Mouse (Mus musculus): ENCODE measurements around the gene Agap1.

Gene Agap1

GRCm38 (mm10) chr1:89709824-89710223 lies 255.2 kb downstream of the Agap1 start:
- DNase-seq (ENCODE audit: low spot score in 2 of 2), result no peak

GRCm38 (mm10) chr1:89713681-89714080 lies 259.1 kb downstream of the Agap1 start:
- no peak for DNase-seq (ENCODE audit: low spot score in 2 of 2)

- DNase-seq (ENCODE audit: low spot score in 2 of 2), result no peak
These were observed 259.8 kb downstream of the Agap1 start for GRCm38 (mm10) chr1:89714165-89714980.

GRCm38 (mm10) chr1:89716234-89716633 lies 261.6 kb downstream of the Agap1 start:
- DNase-seq (ENCODE audit: low spot score in 2 of 2), result no peak

- no peak for DNase-seq (ENCODE audit: low spot score in 2 of 2)
These were observed 262.5 kb downstream of the Agap1 start for GRCm38 (mm10) chr1:89717100-89717499.

- no peak for DNase-seq (ENCODE audit: low spot score in 2 of 2)
These were observed 264.3 kb downstream of the Agap1 start for GRCm38 (mm10) chr1:89718782-89719403.

GRCm38 (mm10) chr1:89724141-89724540 lies 269.5 kb downstream of the Agap1 start:
- no peak for DNase-seq (ENCODE audit: low spot score in 2 of 2)

GRCm38 (mm10) chr1:89724555-89724954 lies 269.9 kb downstream of the Agap1 start:
- DNase-seq (ENCODE audit: low spot score in 2 of 2), result no peak

- no peak for DNase-seq (ENCODE audit: low spot score in 2 of 2)
These were observed 270.4 kb downstream of the Agap1 start for GRCm38 (mm10) chr1:89724957-89725356.

GRCm38 (mm10) chr1:89728481-89728880 lies 273.9 kb downstream of the Agap1 start:
- no peak for DNase-seq (ENCODE audit: low spot score in 2 of 2)

- no peak for DNase-seq (ENCODE audit: low spot score in 2 of 2)
These were observed 276.1 kb downstream of the Agap1 start for GRCm38 (mm10) chr1:89730589-89731195.

GRCm38 (mm10) chr1:89734368-89734767 lies 279.8 kb downstream of the Agap1 start:
- DNase-seq (ENCODE audit: low spot score in 2 of 2), result no peak

GRCm38 (mm10) chr1:89735146-89735545 lies 280.5 kb downstream of the Agap1 start:
- DNase-seq (ENCODE audit: low spot score in 2 of 2), result no peak

- DNase-seq (ENCODE audit: low spot score in 2 of 2), result no peak
These were observed 281.4 kb downstream of the Agap1 start for GRCm38 (mm10) chr1:89736021-89736420.

GRCm38 (mm10) chr1:89739067-89739774 lies 284.6 kb downstream of the Agap1 start:
- DNase-seq (ENCODE audit: low spot score in 2 of 2), result no peak

- no peak for DNase-seq (ENCODE audit: low spot score in 2 of 2)
These were observed 285.1 kb downstream of the Agap1 start for GRCm38 (mm10) chr1:89739775-89740099.

- DNase-seq (ENCODE audit: low spot score in 2 of 2), result no peak
These were observed 287.8 kb downstream of the Agap1 start for GRCm38 (mm10) chr1:89742359-89742758.

- no peak for DNase-seq (ENCODE audit: low spot score in 2 of 2)
These were observed 291.6 kb downstream of the Agap1 start for GRCm38 (mm10) chr1:89746171-89746570.

- no peak for DNase-seq (ENCODE audit: low spot score in 2 of 2)
These were observed 295.1 kb downstream of the Agap1 start for GRCm38 (mm10) chr1:89749666-89750065.

- no peak for DNase-seq (ENCODE audit: low spot score in 2 of 2)
These were observed 295.9 kb downstream of the Agap1 start for GRCm38 (mm10) chr1:89750495-89750894.

GRCm38 (mm10) chr1:89750921-89751320 lies 296.3 kb downstream of the Agap1 start:
- peak in 1 of 2 experiments; percentile 33 for DNase-seq (ENCODE audit: low spot score in 2 of 2)

- DNase-seq (ENCODE audit: low spot score in 2 of 2), result no peak
These were observed 296.7 kb downstream of the Agap1 start for GRCm38 (mm10) chr1:89751344-89751743.

Measured in frontal cortex, postnatal 36 days (tissue).